Mouse (Mus musculus) embryonic fibroblast, embryonic 13.5 days (primary cell): ENCODE results near the gene Mfsd6.

Experiments
- CTCF ChIP-seq: IDR thresholded peaks from 2 replicates; pipeline ENCODE4 v1.5.1; 2011; ENCODE audit warnings: mild to moderate bottlenecking, control low read depth, low read length, moderate library complexity, borderline replicate concordance; ENCODE audit not compliant: insufficient read depth
- POLR2A ChIP-seq: IDR thresholded peaks from 2 replicates; pipeline ENCODE4 v1.6.1; 2011; ENCODE audit warnings: low read depth, mild to moderate bottlenecking, control low read depth, low read length, moderate library complexity

DNA sequence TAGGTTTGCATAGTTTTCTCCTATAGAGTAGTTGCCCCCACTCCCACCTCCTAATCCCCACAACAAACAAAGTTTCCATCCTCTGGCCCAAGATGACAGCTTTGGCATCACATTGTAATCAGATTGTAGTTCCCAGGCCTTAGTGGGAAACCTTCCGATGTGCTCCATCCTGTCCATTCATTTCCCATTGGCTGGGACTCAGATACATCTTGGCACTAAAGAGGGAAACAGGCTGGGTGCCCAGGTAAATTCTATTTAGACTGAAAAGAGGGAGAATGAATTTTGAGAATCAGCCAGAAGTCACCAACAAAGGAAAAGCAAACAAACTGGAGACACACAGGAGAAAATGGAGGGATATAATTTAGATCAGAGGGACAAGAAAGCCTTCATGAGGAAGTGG lies 3.0 kb upstream of the Mfsd6 start:
- TF ChIP-seq CTCF (no peak), POLR2A (no peak)
